Mouse (Mus musculus): ENCODE measurements at regions not wholly inside any gene's neighbourhood (a gene's known extent, or its start where the extent isn't known, plus 50 kb on each side); places are given as distances from the start of the nearest gene placed in this dataset.

DNA sequence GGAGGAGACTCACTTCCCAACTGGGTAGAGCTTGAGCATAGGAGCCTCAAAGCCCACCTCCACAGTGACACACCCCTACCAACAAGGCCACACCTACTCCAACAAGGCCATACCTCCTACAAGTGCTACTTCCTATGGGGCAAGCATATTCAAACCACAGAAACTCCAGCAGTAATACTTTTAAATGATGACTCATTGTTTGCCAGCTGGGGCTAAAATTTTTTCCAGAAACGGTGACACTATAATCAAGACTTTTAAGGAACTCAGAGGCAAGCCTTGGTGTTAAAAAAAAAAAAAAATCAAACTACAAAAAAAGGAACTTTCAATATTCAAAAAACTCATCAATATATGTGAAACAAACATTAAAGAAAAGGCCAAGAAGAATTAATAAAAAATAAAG lies 248.4 kb upstream of the Prep start:
- no peak for TF ChIP-seq GATA1 (IDR thresholded peaks at IDR 0.05; ENCODE audit: low read length)
- no peak for TF ChIP-seq TAL1 (IDR thresholded peaks at IDR 0.05; ENCODE audit: low read length)
